Mouse (Mus musculus) neutrophil, adult 5-6 weeks (primary cell): ENCODE data around the gene Cd101. TPM values are rescaled to one million over a fixed set of nuclear protein-coding genes. Genes with fewer than 3 reads are reported as not detected.

Experiments
- ATAC-seq: fragments of 151-379, 151-347 bp; 2 replicates; pipeline ENCODE4 v1.8.0; 2017; ENCODE audit warnings: mild to moderate bottlenecking, moderate TSS enrichment; ENCODE audit not compliant: insufficient number of reproducible peaks, poor library complexity, low FRiP score, severe bottlenecking; ENCODE audit errors: extremely low read depth
- total RNA-seq: library from RNA; stranded (forward); fragments of 200-1000 nt; gene quantifications from 2 replicates; pipeline ENCODE4 v1.2.3, GENCODE M21; 2017

The Cd101 gene
- total RNA-seq, 1 experiment from 2014 or later: 264 TPM

DNA sequence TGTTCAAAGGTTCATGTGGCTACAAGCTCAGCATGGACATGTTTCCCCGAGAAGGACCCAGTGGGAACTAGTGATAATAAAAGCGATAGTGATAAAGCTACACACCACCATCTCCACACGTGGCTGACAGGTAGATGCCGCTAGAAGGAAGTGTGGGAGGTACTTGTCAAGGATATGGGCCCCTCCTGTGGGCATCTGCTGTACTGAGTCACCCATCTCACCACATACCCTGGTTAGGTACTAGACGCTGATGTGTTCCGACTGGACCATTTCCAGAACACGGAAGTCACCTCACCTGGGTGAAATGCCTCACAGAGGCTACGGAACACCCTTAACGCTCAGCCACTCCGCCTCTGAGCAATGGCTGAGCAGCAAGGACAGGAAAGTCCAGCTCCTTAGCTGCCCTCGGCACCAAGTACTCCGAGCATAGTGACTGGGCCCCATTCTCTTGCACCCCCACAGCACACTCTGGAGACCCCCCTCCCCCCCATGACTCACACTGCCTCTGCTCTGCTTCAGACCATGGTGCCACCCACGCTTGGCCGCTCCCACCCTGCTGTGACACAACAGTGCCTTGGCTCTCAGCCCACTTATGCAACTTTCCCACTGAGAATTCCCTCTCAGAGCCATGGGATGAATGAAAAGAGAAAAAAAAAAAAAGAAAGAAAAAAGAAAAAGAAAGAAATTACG lies 18.4 kb upstream of the Cd101 start:
- no peak for ATAC-seq

- ATAC-seq: no peak
Measured at GRCm38 (mm10) chr3:101045431-101045830, 16.1 kb upstream of the Cd101 start.

DNA sequence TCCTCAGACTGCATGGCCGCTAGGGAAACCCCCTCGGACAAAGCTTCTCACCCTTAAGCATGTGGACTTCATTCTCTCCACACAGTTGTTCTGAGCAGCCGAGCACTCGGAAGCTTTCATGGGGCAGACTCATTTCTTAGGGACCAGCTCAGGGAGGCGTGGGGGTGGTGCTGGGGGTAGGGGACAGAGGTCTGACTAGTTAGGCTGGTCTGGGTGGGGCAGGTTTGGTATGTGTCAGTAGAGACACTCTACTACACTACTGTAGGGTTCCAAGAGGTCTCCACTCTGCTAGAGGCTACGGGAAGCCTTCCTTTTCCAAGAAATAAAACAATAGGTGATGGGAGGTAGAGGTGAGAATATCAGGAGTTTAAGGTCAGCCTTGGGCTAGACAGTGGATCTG lies 15.3 kb upstream of the Cd101 start:
- no peak for ATAC-seq

DNA sequence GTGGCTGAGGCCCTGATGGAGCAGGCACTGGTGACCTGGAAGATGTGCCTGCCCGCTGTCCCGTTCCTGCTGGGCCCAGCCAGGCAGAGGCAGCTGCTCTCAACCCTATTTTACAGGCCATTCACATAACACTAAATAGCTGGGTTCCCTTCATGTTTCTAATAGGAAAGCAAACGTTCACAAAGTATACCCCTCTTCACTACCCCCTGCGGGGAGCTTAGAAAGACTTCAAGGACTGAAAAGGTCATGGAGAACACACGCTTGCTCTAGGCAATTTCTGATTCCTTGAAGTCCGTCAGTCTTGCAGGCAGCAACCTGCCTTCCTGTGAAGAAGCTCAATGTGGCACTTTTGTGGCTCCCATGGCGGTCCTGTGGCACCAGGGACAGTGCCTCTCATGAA lies 12.6 kb upstream of the Cd101 start:
- no peak for ATAC-seq

- no peak for ATAC-seq
Measured at GRCm38 (mm10) chr3:101037984-101038545, 8.7 kb upstream of the Cd101 start.

DNA sequence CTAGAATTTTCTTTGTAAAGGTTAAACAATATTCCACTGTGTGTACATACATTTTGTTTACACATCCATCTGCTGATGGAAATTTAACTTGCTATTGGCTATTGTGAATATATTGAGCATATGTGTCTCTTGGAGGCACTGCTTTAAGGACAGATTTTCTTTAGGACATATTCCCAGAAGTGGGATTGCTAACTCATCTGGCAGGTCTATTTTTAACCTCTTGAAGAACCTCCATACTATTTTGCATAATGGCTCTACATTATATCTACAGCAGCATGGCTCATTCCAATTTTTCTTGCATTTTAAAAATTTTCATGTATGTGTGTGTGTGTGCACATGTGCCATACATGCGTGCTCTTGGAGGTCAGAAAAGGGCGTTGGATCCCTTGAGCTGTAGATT lies 6.6 kb upstream of the Cd101 start:
- no peak for ATAC-seq

GRCm38 (mm10) chr3:101034509-101034908 lies 5.2 kb upstream of the Cd101 start:
- ATAC-seq: no peak

DNA sequence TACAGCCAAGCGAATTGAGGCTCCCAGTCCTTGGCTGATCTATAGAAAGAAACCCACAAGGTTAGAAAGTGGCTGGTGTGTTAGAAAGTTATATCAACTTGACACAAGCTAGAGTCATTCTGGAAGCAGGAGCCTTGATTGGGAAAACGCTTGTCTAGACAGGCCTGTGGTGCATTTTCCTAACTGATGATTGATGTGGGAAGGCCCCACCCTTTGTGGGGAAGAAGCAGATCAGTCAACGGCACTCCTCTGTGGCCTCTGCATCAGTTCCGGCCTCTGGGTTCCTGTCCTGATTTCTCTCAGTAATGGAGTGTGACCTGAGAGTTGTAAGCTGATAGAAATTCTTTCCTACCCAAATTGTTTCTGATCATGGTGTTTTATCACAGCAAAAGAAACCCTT lies 4.3 kb upstream of the Cd101 start:
- ATAC-seq: no peak

DNA sequence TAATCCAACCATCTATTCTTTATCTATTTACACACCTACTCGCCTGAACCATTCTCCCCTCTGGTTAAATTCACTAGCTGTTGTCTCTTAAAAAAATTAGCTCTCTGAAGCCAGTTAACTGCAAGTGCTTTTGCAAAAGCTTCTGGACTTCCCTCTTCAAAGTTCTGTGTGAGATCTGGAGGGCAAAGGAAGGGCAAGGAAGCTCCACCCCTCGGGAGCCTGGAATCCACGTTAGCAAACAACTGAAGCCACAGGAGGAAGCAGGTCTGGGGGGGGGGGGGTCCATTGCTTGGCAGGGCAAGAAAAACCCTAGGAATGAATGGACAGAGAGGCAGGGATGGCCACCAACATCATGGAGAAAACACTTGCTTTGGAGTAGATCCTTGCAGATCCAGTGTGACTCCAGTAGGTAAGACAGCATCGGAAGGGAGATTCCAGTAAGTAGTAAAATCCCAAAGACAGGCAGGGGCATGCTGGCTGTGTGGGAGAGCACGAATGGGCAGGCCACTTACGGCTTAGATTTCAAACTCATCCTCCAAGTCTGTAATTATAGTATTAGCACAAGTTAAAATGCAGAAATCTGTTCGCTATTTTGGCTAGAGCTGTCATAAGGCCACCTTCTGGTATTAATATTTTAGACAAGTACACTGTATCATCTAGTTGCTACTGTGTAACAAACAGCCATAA lies 2.2 kb upstream of the Cd101 start:
- no peak; the same call in 1 of the 2 replicates for ATAC-seq

DNA sequence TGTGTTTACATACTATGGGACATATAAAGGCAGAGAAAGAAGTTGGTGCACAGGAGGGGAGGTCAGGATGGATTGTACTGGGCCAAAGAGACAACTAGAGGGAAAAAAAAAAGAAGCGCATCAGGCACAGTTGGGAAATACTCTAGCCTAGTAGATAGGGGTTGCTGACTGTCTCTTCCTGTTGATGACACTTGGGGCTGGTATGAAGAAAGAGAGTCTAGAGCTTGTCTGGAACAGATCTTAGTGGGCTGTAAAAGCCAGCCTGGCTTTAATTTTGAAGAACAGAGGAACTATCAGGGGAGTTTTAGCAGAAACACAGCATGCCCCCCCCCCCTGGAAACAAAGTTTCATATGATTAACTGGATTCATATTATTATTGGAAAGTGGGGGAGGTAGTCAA lies 1.3 kb upstream of the Cd101 start:
- peak; percentile 52 for ATAC-seq

DNA sequence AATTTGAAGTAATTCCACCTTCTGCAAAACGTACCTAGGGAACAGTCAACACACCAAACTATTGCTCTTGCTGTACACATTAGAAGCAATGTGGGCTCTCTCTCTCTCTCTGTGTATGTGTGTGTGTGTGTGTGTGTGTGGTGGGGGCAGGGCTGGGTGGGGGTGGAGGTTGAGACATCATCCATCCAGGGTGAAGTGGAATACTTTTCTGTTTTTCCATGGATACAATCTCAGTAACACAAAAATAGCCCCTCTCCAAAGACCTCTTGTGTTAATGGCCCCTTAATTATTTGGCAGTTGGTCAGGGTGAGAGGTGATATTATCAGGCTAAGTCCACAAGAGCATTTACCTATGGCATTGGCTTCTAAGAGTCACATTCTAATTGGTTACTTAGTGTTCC lies 2.6 kb downstream of the Cd101 start:
- ATAC-seq: no peak

- no peak for ATAC-seq
Measured at GRCm38 (mm10) chr3:101022967-101023366, 6.4 kb downstream of the Cd101 start.

- ATAC-seq: no peak
Measured at GRCm38 (mm10) chr3:101021481-101022051, 7.8 kb downstream of the Cd101 start.

DNA sequence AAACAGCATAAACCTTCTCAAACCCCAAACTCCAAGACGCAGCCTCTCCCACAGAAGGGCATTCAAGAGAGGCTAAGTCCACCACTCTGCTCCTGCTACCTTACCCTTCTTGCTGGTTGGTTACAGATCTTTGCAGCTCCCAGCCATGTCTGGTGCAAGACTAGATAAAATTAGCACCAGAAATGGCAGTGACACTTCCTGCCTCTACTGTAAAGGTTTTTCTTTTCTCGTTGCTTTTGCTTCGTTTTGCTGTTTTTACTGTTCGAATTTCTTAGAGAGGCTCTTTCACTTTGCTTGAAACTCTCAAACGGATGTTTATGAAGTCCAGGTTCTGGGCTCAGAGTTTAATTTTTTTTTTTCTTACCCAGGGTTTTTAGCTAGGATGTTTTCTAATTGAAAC lies 8.3 kb downstream of the Cd101 start:
- ATAC-seq: no peak

DNA sequence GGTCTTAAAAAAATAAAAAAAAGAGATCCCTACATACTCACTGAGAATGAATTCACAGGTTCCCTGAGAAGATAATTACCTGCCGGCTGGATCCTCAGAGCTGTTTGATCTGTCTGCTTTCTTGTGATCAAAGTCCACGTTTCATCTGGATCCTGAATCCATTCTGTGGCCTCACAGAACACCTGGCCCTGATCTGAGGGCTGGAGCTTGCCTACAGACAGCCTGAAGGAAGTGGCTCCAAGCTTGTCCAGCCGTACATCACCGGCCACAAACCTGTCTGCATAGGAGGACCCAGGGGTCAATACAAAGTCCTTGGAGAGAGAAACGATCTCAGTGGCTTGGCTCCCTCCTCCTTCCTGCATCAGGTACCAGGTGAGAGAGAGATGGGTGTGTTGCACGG lies 10.9 kb downstream of the Cd101 start:
- ATAC-seq: no peak

DNA sequence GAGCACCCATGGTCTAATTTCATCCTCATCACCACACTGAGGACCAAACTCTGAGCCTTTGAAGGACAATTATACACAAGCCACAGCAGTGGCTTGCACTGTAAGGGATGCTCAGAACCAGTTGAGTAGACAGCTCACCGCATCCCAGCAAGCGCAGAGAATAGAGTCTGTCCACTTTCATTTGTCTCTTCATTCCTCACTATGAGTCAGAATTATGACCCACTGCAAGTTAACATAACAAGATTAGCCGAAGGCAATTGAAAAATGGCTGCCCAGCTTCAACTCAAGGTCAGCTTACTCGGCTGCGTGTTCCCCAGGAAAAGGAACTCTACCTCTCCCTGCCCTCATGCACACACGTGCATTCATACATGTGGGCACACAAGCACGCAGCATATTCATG lies 13.3 kb downstream of the Cd101 start:
- ATAC-seq: no peak

DNA sequence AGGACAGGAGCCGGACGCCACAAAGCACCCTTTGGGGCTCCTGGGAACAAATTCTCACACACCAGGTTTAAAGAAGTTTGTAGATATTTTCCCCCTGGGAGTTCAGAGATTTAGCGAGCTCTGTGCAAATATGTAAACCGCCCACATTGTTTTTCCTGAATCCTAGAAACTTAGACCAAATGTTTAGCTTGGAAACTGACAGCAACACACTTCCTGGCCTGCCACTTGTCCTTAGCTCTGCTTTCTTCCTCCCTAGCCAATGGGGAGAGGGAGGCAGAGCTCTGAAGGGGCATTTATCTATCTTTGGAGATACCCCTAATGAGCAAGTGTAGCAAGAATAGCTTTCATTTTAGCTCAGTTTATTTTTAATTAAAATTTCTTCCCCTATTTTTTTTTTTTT lies 14.1 kb downstream of the Cd101 start:
- no peak for ATAC-seq

DNA sequence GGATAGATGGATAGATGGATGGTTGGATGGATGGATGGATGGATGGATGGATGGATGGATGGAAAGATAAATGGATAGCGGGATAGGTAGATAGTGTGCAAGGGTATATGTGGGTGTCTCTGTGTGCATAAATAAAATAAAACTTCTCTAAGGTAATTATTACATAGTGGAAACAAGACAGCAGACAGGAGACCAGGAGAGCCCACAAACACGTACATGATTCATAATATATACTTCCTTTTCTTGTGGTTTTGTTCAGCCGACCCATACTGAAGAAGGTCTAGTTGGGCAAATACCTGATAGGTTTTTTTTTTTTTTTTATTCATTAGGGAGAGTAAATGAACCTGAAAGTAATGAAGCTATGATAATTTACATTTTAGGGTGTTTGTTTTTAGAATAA lies 15.8 kb downstream of the Cd101 start:
- ATAC-seq: no peak

DNA sequence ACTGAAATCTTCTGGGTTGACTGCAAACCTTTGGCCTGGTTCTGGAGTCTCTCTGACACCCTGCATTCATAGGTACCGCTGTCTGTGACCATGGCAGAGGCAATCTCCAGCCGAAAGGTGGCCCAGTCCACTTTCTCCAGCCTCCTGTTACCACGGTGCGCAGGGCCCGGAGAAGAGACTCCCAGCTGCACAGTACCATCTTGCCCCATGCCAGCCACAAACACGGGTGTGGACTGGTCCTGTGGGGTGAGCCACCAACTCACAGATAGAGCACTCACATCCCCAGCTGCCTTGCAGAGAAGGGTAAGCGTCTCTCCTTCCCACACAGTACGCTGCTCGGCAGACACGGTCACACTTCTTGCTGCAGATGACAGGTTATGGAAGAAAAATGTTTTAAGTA lies 16.4 kb downstream of the Cd101 start:
- no peak for ATAC-seq

DNA sequence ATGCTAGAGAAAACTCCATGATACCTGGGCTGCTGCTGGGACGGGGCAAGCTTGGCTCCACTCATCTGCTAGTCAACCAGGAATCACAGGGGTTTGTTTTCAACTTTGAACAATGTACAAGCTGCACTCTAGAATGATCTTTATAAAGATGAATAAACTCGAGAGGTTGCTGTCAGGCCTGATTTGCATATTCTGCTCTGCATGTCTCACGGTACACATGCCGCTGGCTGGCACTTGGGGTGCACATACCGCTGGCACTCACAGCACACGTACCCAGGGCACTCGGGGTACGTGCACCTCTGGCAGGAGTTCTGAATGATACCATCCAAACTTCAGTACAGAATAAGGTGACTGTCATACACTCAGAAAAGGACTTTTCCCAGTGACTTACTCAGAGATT lies 16.8 kb downstream of the Cd101 start:
- no peak for ATAC-seq
